Mouse (Mus musculus) mouse embryonic stem cell (cell line): ENCODE measurements at regions not wholly inside any gene's neighbourhood (a gene's known extent, or its start where the extent isn't known, plus 50 kb on each side); places are given as distances from the start of the nearest gene placed in this dataset.

Experiments
- in situ Hi-C, 2 experiments: fragments of 300-500 bp; cut with MboI; formaldehyde crosslinking; loops; 1 replicate in 1 of 2; 3 replicates in 1 of 2; pipeline ENCODE4 v1.14.3; 2019 to 2020; ENCODE audit warnings: low sequenced_read_pairs in 2 of 2, low pct_unique_long_range_greater_than_20kb in 1 of 2, mixed read lengths in 1 of 2; ENCODE audit not compliant: unreplicated experiment in 1 of 2

GRCm38 (mm10) chr1:121188895-121189294 lies 143.5 kb downstream of the Insig2 start:
- in situ Hi-C loops: loop anchor here (10.0 to 25.0 kb wide), 3 partner anchors 502 to 602 kb away; no protein-coding TSS in a partner anchor

GRCm38 (mm10) chr1:121194800-121195199 lies 137.6 kb downstream of the Insig2 start:
- in situ Hi-C loops: loop anchor here (25.0 kb wide), 2 partner anchors 507 to 607 kb away; no protein-coding TSS in a partner anchor

GRCm38 (mm10) chr1:121215843-121216242 lies 116.5 kb downstream of the Insig2 start:
- in situ Hi-C loops: no loop called here

GRCm38 (mm10) chr1:121224250-121224649 lies 108.1 kb downstream of the Insig2 start:
- in situ Hi-C loops: no loop called here

- in situ Hi-C loops: no loop called here
These were observed 105.7 kb downstream of the Insig2 start for GRCm38 (mm10) chr1:121226466-121227232.

- in situ Hi-C loops: no loop called here
These were observed 105.2 kb downstream of the Insig2 start for GRCm38 (mm10) chr1:121227233-121227594.

GRCm38 (mm10) chr1:121243576-121243975 lies 88.8 kb downstream of the Insig2 start:
- in situ Hi-C loops: loop anchor here in 1 of 2 experiments (10.0 kb wide), 1 partner anchor 151 kb away; no protein-coding TSS in a partner anchor

- in situ Hi-C loops: loop anchor here in 1 of 2 experiments (10.0 kb wide), 1 partner anchor 147 kb away; no protein-coding TSS in a partner anchor
These were observed 84.8 kb downstream of the Insig2 start for GRCm38 (mm10) chr1:121247556-121247955.

GRCm38 (mm10) chr1:121249081-121249480 lies 83.3 kb downstream of the Insig2 start:
- in situ Hi-C loops: loop anchor here in 1 of 2 experiments (10.0 kb wide), 1 partner anchor 146 kb away; no protein-coding TSS in a partner anchor

- in situ Hi-C loops: no loop called here
These were observed 81.7 kb downstream of the Insig2 start for GRCm38 (mm10) chr1:121250686-121251085.

- in situ Hi-C loops: no loop called here
These were observed 80.3 kb downstream of the Insig2 start for GRCm38 (mm10) chr1:121252056-121252455.

- in situ Hi-C loops: no loop called here
These were observed 78.2 kb downstream of the Insig2 start for GRCm38 (mm10) chr1:121254196-121254595.
